Mouse (Mus musculus) neutrophil, adult 5-6 weeks (primary cell): ENCODE results near the gene Shb. TPM values are rescaled to one million over a fixed set of nuclear protein-coding genes. Genes with fewer than 3 reads are reported as not detected.

Experiments
- ATAC-seq: fragments of 151-379, 151-347 bp; 2 replicates; pipeline ENCODE4 v1.8.0; 2017; ENCODE audit warnings: mild to moderate bottlenecking, moderate TSS enrichment; ENCODE audit not compliant: insufficient number of reproducible peaks, poor library complexity, low FRiP score, severe bottlenecking; ENCODE audit errors: extremely low read depth
- total RNA-seq: library from RNA; stranded (forward); fragments of 200-1000 nt; gene quantifications from 2 replicates; pipeline ENCODE4 v1.2.3, GENCODE M21; 2017

Shb gene
- total RNA-seq, 1 experiment from 2014 or later = 2.1 TPM

DNA sequence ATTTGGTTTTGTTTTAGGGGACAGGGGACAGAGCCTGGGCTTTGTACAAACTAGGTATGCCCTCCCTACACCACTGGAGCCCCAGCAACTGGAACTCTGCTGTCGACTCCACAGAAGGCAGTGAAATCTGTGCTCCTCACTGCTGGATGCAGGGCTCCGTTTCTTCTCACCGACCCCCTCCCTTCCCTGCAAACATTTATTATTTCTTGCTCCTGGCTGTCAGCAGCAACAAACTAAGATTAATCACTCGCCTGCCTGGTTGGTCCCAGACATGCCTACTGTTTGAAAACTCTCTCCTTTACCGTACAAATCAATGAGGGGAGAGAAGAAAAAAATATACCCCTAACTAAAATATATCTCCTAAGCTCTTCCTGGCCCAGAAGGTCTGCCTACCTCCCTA lies 93.0 kb downstream of the Shb start:
- no peak for ATAC-seq

DNA sequence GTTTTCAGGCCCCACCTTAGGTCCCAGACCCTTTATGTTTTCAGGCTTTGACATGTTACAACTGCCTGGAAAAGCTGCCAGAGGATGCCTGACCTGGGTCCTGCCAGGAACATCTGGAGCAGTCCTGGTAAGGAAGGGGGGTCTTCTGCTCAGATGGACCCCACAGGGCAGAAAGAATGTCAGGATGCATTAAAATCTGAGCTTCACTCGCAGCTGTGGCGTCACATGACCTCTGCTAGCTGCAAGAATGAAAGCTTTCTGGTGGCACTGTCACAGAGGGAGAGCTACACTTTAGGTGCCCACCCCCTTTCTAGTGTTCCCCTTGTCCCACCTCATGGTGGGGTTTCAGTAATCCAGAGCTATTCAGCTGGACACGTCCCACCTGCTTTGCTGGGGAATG lies 95.3 kb downstream of the Shb start:
- ATAC-seq = no peak

DNA sequence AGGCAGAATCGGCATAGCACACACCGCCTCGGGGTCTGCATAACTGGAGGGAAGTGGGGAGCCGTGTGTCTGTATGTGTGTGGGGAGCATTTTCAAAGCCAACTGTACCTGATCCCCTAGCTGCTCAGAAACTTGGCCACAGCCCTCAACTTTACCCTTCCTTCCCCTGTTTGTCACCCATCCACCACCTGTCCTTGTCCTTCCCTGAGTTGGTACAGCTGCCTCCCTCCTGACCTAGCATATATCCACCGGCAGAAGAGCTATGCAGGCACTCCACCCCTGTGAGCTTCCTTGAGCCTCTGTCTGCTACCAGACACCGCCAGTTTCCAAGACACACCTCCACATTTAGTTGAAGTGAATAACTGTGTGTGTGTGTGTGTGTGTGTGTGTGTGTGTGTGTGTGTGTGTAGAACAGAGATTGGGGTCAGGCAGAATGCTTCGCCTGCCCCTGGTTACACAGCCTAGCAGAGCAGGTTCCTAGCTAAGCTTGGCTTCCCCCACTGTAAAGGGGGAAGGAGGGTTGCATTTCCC lies 95.8 kb downstream of the Shb start:
- ATAC-seq = no peak

DNA sequence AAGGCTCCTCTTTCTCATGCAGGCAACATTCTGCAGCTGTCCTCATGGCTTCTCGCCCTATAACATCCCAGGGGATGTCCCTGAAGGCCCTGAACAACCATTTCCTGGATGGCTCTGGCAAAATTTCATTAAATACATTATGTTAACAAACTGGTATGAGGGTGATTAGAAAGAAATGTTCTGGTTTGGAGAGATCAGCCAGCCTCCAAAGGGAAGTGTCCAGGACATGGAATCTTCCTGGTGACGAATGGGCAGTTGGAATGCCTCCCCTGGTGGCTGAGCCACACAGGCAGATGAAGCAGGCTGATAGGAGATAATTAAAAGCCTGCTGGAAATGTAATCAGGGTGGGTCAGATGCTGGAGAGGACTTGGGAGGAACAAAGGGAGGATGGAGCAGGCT lies 96.4 kb downstream of the Shb start:
- ATAC-seq = no peak

DNA sequence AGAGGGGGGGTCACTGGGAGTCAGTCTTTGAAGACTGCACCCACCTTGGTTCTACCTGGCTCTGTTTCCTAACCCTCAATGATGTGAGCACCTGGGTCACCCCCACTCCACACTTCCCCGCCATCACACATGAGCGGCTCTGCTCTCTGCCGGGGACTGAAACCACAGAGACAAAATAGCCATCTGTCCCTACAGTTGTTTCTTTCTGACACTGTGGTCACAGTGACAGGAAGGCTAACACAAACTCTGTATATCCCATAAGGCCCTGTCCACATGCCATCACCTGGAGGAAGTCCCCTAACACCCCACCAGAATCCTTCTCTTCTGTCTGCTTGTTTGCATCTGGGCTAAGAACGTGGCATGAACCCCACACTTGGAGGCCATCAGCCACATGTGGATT lies 97.6 kb downstream of the Shb start:
- ATAC-seq = no peak

DNA sequence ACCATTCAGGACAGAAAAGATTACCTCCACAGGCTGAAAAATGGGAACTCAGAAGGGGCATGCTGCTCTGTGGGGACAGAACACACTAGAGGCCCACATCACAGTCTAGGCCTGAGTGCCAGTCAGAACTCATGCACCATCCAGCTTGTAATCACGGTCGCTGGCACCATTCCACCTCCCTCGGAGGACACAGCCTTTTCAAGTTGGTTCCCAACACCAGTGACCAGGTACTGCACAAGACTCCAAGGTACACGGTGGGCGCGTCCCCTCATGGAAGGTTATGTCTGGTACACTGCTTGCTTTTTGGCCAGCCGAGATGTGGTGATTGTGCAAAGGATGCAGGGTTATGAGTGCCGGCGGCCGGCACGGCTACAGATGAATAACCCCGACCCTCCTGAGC lies 98.2 kb downstream of the Shb start:
- ATAC-seq = no peak

DNA sequence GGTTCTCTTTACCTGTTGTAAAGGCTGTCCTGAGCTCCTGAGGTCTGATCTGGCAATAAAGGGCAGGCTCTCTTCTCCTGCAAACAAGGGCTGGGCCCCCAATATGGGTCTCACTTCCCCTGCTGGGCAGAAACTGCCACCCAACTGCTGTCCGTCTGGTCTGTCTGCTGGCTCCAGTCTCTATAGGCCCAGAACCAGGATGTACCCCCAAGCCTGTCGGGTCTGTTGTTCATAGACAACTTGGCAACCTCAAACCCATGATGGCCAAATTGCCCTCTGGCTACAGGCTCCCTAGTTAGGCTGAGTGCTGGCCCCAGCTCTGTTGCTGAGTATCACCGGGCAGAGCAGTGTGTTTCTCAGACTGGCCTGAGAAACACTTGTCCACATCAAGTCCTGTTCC lies 100.5 kb downstream of the Shb start:
- ATAC-seq = no peak

DNA sequence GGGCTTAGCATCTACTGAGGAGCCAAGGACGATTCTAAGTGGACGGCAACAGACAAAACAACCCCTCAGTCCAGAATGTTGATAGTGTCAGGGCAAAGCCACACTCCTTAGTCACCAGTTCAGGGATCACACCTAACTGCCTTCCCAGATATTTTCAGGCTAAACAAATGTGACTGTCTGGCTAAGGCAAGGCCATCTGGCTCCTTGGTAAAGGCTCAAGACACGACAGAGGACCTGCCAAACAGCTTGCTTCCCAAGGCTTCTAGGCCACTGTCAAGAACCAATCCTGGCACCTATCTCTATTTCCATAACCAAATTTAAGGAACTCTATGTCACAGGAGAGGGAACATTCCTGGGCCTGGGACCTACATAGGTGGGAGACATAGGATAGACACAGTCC lies 101.0 kb downstream of the Shb start:
- ATAC-seq = no peak

DNA sequence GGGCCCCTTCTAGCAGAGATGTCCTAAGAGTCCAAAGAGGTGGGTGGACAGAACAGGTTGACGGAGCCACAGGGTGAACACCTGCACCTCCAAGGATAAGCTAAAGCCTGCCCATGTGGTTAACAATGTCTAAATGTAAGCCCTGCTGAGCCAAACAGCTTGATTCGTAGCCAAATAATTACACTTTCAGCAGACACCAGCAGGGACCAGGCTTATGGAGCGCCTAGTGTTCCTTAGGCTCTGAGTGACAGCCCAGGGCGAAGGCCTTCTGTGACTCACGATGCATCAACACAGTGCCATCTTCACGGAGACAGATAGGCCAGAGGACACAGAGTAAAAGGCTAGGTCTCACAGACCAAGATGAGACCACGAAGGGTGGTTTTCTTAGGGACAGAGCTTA lies 102.8 kb downstream of the Shb start:
- ATAC-seq = no peak

DNA sequence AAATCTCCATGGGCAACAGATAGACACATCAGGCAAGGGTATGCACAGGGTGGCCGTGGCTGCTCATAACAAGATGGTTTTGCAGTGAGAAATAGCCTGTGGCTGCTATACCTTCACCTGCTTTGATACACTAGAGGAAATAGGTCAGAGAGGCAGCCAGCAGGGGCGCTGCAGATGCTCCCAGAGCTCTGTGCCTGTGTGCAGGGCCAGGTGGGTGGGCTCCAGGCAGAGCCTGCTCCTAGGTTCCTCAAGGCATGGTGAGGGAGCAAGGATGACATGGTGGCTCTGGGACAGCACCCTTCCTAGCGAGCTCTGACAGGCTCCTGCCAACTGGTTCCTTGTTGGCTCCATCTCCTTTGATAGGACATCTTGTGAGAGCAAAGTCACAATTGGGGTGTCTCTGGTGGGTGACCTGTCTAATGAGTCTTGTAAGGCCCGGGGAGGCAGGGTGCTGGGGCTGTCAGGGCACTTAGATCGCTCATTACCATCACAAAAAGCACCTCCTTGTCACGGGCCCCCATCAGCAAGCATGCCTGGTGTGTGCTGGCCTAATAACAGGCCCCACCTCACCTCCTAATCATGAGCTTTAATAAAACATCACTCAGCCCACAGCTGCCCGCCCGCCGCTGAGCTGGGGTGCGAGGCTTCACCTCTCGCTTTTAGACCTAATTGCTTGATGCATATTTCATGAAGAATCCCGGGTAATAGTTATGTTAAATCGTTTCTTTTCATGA lies 105.4 kb downstream of the Shb start:
- no peak for ATAC-seq

DNA sequence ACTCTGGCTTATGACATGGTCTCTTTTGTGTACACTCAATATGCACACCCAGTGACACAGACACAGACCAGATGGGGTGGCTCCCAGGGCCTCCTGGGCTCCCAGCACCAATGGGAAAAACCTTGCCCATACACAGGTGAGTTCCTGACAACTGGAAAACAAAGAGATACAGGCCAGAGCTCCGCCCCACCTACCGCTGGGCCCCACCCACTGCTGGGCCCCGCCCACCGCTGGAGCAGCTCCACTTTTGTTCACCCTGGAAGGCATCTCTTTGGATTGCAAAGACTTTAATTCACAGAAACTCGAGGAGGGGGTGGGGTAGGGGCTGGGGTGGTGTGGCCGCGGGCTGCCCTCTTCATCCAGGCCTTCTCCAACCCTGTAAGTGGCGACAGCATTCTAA lies 108.9 kb downstream of the Shb start:
- no peak for ATAC-seq

DNA sequence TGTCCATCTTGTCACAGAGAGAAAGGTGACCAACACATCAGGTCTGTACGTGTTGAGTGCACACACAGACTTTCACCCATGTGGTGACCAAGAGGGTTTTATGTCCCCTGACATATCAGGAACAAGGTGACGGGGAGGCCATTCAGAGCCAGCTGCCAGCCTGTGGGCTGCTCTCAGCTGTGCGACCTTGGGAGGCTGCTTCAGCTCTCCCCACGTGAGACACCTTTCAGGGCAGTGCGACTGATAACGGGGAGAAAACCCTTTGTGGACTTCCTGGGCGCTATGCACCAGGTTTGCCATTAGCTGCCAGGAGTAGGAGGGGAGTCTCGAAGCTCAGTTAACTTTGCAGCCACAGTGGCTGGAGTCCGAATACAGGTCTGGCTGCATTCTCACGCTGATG lies 109.6 kb downstream of the Shb start:
- no peak for ATAC-seq

DNA sequence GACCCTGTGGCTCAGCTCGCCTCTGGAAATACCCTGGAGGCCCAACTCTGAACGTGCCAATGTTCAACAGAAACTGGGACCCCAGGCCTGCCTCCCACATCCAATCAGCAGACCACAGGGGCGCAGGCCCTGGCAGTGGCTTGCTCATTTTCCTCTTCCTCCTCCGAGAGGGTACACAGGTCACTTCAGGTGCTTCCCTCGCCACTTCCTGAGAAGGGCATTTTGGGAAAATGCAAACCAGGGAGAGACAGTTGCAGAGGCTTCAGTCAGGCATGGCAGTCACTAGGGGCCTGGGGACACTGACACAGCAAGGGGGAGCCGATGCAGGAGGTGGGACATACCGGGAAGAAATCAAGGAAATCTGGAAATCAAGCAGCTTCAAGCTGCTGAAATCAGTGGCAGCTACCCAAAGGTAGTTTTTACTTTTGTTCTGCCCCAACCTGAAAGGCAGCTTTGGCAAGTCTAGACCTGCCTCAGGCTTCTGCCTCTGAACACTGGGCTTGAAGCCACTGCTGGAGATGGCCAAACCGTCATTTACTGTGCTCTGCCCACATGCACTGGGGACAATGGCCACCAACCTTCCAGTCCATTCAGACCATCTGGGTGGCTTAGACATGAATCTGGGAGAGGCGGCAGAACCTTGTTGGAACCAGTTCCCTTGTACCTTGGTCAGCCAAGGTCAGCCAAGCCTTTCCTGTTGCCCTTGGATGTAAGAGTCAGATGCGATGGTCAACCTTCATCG lies 110.6 kb downstream of the Shb start:
- no peak for ATAC-seq

DNA sequence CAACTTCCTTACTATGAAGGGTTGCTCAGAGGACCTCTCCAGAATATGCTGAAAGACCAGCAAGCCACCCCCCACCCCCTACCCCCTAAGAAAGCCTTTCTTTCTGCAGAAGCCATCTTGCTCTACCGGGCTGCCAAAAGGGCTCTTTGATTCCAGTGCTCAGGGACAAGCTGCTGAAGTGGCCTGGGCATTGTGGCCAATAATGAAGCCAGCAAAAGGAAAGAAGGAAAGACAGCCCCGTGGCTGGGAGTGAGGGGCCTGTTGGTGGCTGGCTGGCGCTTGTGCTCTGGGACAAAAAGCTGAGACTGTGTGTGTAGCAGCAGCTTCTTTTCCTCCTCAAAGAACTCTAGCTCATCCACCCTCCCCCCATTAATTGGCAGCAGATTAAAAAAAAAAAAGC lies 111.5 kb downstream of the Shb start:
- ATAC-seq = no peak

DNA sequence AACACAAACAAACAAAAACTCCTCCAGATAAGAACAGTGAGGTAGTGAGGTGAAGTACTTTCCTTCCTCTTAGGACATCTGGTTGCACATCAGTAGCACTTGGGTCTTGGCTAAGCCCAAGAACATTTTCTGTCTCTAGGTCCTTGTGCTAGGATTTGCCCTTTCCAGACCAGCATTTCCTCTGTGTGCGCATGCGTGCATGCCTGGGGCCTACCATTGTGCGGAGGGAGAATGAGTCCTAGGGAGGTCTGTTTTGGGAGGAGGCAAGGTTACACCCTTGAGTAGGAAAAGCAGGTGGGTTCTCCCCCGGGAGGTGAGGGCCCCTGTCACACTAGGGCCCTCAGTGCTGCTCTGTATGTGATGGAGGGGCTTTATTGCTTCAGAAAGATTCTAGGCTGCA lies 113.2 kb downstream of the Shb start:
- no peak for ATAC-seq

DNA sequence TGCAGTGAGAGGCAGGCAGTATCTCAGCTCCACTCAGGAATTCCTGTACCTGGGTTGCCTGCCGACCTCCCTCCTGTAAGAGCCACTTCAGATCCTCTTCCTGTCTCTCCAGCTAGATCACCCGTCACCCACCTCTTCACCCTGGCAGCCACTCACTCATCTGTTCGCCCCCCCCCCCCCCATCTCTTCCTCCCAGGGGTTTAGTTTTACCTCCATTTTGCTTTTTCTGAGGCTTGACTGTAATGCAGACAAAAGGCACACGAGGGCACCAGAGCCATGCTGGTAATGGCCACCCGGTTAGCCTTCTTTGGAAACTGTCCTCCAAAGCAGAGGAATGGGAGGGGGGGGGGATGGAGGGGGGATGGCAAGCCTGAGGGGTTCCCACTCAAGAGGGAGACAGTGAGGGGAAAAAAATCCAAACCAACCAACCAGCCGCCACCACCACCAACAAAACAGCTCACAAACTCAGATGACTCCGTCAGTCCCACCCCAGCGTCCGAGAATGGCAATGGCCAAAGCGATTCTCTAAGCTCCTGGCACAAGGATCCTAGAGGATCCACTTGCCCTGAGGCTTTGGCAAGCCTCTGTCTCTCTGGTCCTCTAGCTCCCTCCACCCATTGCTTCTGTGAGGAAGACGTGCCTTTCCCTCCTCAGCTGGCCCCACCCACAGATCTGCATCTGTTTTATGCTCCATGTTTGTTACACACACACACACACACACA lies 113.9 kb downstream of the Shb start:
- peak; percentile 63; the same call in 1 of the 2 replicates for ATAC-seq

DNA sequence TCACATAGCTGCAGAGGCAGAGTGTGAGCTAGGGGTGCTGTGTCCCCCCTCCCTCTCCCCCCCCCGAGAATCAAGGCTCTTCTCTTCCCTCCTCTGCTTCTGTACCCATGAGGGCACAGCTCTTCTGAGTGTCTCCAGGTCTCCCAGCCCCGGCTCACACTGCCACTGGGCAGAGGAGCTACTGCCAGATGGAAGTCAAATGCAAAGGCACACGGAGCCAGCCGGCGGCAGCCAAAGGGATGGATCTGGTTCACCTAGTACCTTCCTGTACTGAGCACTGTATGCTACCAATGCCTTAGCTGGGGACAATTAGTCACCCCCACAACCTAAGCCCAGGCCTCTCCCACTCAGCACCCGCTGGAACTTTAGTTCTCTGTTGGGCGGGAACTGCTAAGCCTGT lies 116.0 kb downstream of the Shb start:
- ATAC-seq = no peak

DNA sequence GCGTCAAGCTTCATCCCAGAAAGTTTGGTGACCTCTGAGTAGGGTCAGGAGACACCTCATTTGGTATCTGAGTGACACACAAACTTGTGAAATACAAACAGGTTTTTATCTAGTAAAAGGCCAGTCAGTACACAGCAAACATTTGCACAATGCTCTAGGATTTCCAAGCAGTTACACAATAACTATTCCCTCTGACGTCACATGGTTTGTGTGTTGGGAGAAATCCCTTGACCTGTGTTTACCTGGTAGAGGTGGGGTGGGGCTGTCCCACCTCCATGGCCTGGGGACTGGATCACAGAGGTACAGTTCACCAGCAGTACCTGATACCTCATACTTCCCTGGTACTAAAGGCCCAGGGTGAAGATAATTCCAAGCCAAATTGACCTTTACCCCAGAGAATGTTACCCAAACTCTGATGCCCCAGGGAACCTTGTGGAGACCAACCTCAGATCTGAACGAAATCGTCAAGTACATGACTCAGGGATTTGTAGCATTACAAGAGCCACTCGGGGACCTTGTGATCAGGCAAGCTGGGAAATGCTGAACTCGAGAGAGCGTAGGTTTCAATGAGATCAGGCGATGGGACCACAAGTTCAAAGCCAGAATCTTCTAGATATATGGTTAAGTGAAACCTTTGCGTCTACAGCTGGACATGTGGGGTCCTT lies 118.5 kb downstream of the Shb start:
- ATAC-seq = no peak

DNA sequence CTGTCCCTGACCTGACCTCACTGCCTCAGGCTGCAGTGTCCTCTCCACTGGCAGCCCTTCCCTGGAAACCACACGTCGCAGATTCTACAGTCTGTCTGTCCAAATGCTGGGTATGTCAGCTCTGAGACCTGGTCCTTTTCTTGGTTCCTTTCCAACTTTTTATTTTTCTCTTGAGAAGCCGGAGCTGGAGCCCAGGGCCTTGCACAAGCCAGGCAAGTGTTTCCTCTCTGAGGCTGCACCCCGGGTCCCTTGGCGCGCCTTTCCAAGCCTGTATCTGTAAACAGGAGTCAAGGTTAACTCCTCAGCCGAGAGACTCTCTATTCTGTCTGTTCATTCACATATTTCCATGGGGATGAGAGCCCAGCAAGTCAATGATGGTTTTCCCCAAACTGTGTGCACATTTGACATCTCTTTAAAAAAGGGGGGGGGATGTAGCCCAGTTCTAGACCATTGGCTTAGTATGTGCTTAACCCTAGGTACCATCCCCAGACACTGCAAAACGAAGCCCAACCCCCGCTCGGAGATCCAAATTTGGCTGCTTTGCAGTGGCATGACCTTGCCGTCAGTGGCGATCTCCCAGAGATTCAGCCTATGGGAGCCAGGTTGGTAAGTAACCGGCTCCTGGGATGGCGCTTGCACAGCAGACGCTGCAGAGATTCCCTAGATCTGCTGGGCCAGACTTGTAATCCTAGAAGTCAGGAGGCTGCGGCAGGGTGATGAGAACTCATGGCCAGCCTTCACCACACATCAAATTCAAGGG lies 119.7 kb downstream of the Shb start:
- ATAC-seq = no peak
